ENCODE assay signal across 8 mouse cellular contexts in the genomic region with DNA sequence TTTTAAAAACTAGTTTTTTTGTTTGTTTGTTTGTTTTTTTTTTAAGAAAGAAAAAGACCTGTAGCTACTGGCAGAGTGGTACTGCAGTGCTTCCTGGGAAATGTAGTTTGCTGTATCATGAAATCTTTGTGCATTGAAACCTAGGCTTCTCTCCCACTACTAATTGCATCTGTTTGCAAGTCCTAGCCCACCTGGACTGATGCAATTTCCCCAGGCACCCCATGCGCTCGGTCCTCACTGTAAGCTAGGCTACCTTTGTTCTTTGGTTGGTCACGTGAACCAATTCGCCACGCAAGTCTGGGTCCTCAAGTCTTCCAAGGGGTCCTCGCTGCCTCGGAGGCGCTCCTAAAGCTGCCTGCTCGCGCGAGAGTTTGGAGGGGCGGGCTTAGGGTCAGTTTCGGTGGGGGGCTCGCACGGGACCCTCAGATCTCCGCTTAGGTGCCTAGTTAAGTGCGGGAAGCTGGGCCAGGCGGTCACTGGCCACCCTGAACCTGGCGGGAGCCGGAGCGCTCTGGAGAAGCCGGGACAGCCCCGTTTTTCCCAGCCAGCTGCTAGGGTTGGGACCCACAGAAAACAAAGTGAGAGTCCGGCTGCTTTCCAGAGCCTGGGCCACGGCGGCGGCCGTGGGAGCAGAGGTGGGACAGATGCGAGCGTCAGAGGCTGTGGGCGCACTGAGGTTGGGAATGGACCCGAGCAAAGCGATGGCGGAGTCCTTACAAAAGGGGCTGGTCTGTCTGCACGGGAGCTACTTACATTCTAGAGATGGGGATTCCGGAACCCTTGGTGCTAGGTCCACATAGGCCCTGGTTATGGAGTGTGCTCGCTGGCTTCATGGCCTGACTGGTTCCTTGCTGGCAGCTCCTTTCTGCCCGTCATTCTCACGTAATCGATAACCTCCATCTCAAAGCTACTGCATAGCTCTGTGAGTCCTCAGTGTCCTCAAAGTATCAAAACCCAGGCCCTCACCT. TPM values are rescaled to one million over a fixed set of nuclear protein-coding genes. Genes with fewer than 3 reads are reported as not detected.
DNase-seq lines count a peak whose midpoint lies in the region; ATAC-seq and TF ChIP-seq lines count a peak whose summit lies in the region.

A gene (plus strand): TSS at position 319 of the 968 bp plus-strand sequence.

- H3K4me2 ChIP-seq in neural tube, embryonic 15.5 days: peak within 1 kb of the TSS; percentile 77

- H3K4me1 ChIP-seq in MEL (ENCODE audit: control insufficient read depth in 1 of 2, insufficient read depth in 2 of 2, low read length in 2 of 2): peaks cover 2 to 9% of the 10 kb centered on the region in 2 experiments; a peak in 3 of 4 replicates
- no peaks in the 10 kb centered on the region; the same call in 1 of the 2 replicates for H3K4me1 ChIP-seq in lung, adult 2 months (ENCODE audit: control insufficient read depth, insufficient read depth, low read length)
- peaks cover 19% of the 10 kb centered on the region for H3K4me1 ChIP-seq in neural tube, embryonic 15.5 days

- no peak for TF ChIP-seq EP300 in MEL (IDR thresholded peaks at IDR 0.05; ENCODE audit: low read depth in 1 of 2, low read length in 2 of 2)

- WGBS in lung, adult 2 months: under 1% methylated on average over 40 of the region's 40 CpGs
- under 1% methylated on average over 40 of the region's 40 CpGs for WGBS in neural tube, embryonic 15.5 days

- H3K79me2 ChIP-seq in MEL (ENCODE audit: control insufficient read depth, insufficient read depth, low read length, poor library complexity): peaks cover 14% of the 10 kb centered on the region

- DNase-seq in MEL (ENCODE audit: low read depth, low spot score): peak; percentile 94
- DNase-seq in cerebellum, adult 8-10 months: peak; percentile 75
- DNase-seq in forelimb bud, embryonic 11.5 days (ENCODE audit: low read depth, low spot score): peak; percentile 97
- peak; percentile 88 for DNase-seq in heart, postnatal 4 days
- DNase-seq in layer of hippocampus, adult 2 months (ENCODE audit: low spot score in 2 of 2): peak; percentile 77 to 79
- peak; percentile 89 for DNase-seq in lung, adult 2 months
- peak; percentile 87 for DNase-seq in testis, postnatal 10 days (ENCODE audit: low spot score)

- no peak for TF ChIP-seq CTCF in MEL (IDR thresholded peaks at IDR 0.05 in 2 of 3, conservative IDR thresholded peaks at IDR 0.05 in 1 of 3; ENCODE audit: control insufficient read depth in 1 of 3, insufficient read depth in 1 of 3, low read depth in 2 of 3, low read length in 3 of 3, poor library complexity in 1 of 3, severe bottlenecking in 1 of 3)
- no peak for TF ChIP-seq CTCF in layer of hippocampus, adult 2 months (conservative IDR thresholded peaks at IDR 0.05)
- no peak for TF ChIP-seq CTCF in lung, adult 2 months (IDR thresholded peaks at IDR 0.05; ENCODE audit: insufficient read depth, low read length)

- peak; percentile 93 for ATAC-seq in neural tube, embryonic 15.5 days (ENCODE audit: low FRiP score)

- H3K9ac ChIP-seq in MEL (ENCODE audit: control insufficient read depth, low read depth, low read length, poor library complexity, severe bottlenecking): peak within 1 kb of the TSS; percentile 98
- H3K9ac ChIP-seq in neural tube, embryonic 15.5 days (replicated peaks): peak within 1 kb of the TSS; percentile 99

- H3K27ac ChIP-seq in MEL (ENCODE audit: control insufficient read depth, low read depth, low read length): peak within 1 kb of the TSS; percentile 83
- H3K27ac ChIP-seq in layer of hippocampus, adult 2 months: peak within 1 kb of the TSS; percentile 98
- peak within 1 kb of the TSS; percentile 97 for H3K27ac ChIP-seq in neural tube, embryonic 15.5 days (replicated peaks)

- H3K4me3 ChIP-seq in MEL (ENCODE audit: control insufficient read depth in 1 of 2, insufficient read depth in 1 of 2, low read depth in 2 of 2, low read length in 2 of 2): peak within 1 kb of the TSS; percentile 85 to 96
- peak within 1 kb of the TSS; percentile 92 for H3K4me3 ChIP-seq in layer of hippocampus, adult 2 months
- H3K4me3 ChIP-seq in lung, adult 2 months (replicated peaks; ENCODE audit: extremely low read depth, low read depth, low read length): peak within 1 kb of the TSS; percentile 62
- H3K4me3 ChIP-seq in neural tube, embryonic 15.5 days (replicated peaks): peak within 1 kb of the TSS; percentile 91

- TF ChIP-seq RAD21 in MEL (IDR thresholded peaks at IDR 0.05; ENCODE audit: low read depth, low read length): no peak

- TF ChIP-seq POLR2A in MEL (IDR thresholded peaks at IDR 0.05; ENCODE audit: control insufficient read depth in 1 of 2, insufficient read depth in 1 of 2, low read depth in 1 of 2, low read length in 2 of 2, poor library complexity in 1 of 2): peak; percentile 67 to 72; a peak in 3 of 4 replicates
- peak; percentile 41; the same call in 1 of the 2 replicates for TF ChIP-seq POLR2A in lung, adult 2 months (IDR thresholded peaks at IDR 0.05; ENCODE audit: borderline replicate concordance, extremely low read depth, low read depth, low read length)

- no peaks in the 10 kb centered on the region for H3K27me3 ChIP-seq in MEL (ENCODE audit: control insufficient read depth in 1 of 2, insufficient read depth in 2 of 2, low read length in 2 of 2)
- no peaks in the 10 kb centered on the region for H3K27me3 ChIP-seq in neural tube, embryonic 15.5 days (replicated peaks)

- H3K9me3 ChIP-seq in MEL (replicated peaks; ENCODE audit: insufficient read depth, low read length): no peaks in the 10 kb centered on the region
- no peaks in the 10 kb centered on the region for H3K9me3 ChIP-seq in neural tube, embryonic 15.5 days (replicated peaks)

- H3K36me3 ChIP-seq in MEL (ENCODE audit: control insufficient read depth in 1 of 2, insufficient read depth in 2 of 2, low read length in 2 of 2): peaks cover 0 to 11% of the 10 kb centered on the region in 2 experiments; a peak in 2 of 4 replicates
- peaks cover 56% of the 10 kb centered on the region for H3K36me3 ChIP-seq in neural tube, embryonic 15.5 days

TF ChIP-seq in MEL, 35 proteins besides CTCF, POLR2A, EP300 and RAD21:
- TF ChIP-seq TCF12 (IDR thresholded peaks at IDR 0.05; ENCODE audit: low read depth, low read length): 0 out of 2 replicates have a peak, but pooled peaks have one; percentile 10
- peak; percentile 96 for TF ChIP-seq USF1 (IDR thresholded peaks at IDR 0.05; ENCODE audit: low read depth, low read length)
- TF ChIP-seq HCFC1 (IDR thresholded peaks at IDR 0.05; ENCODE audit: low read depth, low read length): peak; percentile 92
- no peak for TF ChIP-seq TAL1 (IDR thresholded peaks at IDR 0.05; ENCODE audit: low read length)
- TF ChIP-seq NRF1 (IDR thresholded peaks at IDR 0.05; ENCODE audit: insufficient read depth, low read depth, low read length, poor library complexity, severe bottlenecking): no peak
- peak; percentile 39 to 77 for TF ChIP-seq USF2 (IDR thresholded peaks at IDR 0.05; ENCODE audit: borderline replicate concordance in 1 of 2, insufficient read depth in 1 of 2, low read depth in 1 of 2, low read length in 2 of 2)
- 0 out of 2 replicates have a peak, but pooled peaks have one; percentile 37 for TF ChIP-seq MAZ (IDR thresholded peaks at IDR 0.05; ENCODE audit: low read depth, low read length)
- TF ChIP-seq NELFE (IDR thresholded peaks at IDR 0.05; ENCODE audit: low read depth, low read length): peak; percentile 66
- peak; percentile 22; the same call in 1 of the 2 replicates for TF ChIP-seq MXI1 (IDR thresholded peaks at IDR 0.05; ENCODE audit: low read depth, low read length)
- 0 out of 2 replicates have a peak, but pooled peaks have one; percentile 85 for TF ChIP-seq CHD1 (IDR thresholded peaks at IDR 0.05; ENCODE audit: low read depth, low read length)
- peak; percentile 91 for TF ChIP-seq MYC (IDR thresholded peaks at IDR 0.05; ENCODE audit: low read depth, low read length)
- TF ChIP-seq MYB (IDR thresholded peaks at IDR 0.05; ENCODE audit: low read depth, low read length): 0 out of 2 replicates have a peak, but pooled peaks have one; percentile 7
- peak; percentile 64; the same call in 1 of the 2 replicates for TF ChIP-seq TBP (IDR thresholded peaks at IDR 0.05; ENCODE audit: low read depth, low read length)
- TF ChIP-seq CHD2 (IDR thresholded peaks at IDR 0.05; ENCODE audit: low read length): peak; percentile 87
- no peak for TF ChIP-seq SMC3 (IDR thresholded peaks at IDR 0.05; ENCODE audit: low read depth, low read length)
- peak; percentile 86 for TF ChIP-seq ZNF384 (IDR thresholded peaks at IDR 0.05; ENCODE audit: low read depth, low read length)
- TF ChIP-seq KAT2A (conservative IDR thresholded peaks at IDR 0.05; ENCODE audit: low read depth, low read length): 0 out of 2 replicates have a peak, but pooled peaks have one; percentile 39
- peak; percentile 87 for TF ChIP-seq MAX (IDR thresholded peaks at IDR 0.05; ENCODE audit: low read length)
- TF ChIP-seq POLR2AphosphoS2 (IDR thresholded peaks at IDR 0.05; ENCODE audit: low read length): peak; percentile 57; the same call in 1 of the 2 replicates
- peak; percentile 90 for TF ChIP-seq BHLHE40 (IDR thresholded peaks at IDR 0.05; ENCODE audit: borderline replicate concordance, low read depth, low read length)
- TF ChIP-seq SIN3A (IDR thresholded peaks at IDR 0.05; ENCODE audit: low read length): peak; percentile 75
- TF ChIP-seq ZMIZ1 (IDR thresholded peaks at IDR 0.05; ENCODE audit: low read depth, low read length): 0 out of 2 replicates have a peak, but pooled peaks have one; percentile 35
- TF ChIP-seq ZC3H11A (IDR thresholded peaks at IDR 0.05; ENCODE audit: low read depth, low read length): no peak
- no peak for TF ChIP-seq POLR2AphosphoS5 (IDR thresholded peaks at IDR 0.05; ENCODE audit: borderline replicate concordance, low read depth, low read length)
- no peak for TF ChIP-seq ETS1 (IDR thresholded peaks at IDR 0.05; ENCODE audit: low read depth, low read length)

RNA-seq across cellular contexts. Expression of the gene that starts here (rescaled TPM):
- 92.4 and 98.1 TPM in 2 replicates for total RNA-seq in MEL (2012; rRNA removed)
- 100 to 1,000 TPM in 1 of 2 experiments, not detected in 1; 107 TPM for polyA plus RNA-seq in MEL (2012; ENCODE audit: insufficient read depth in 1 of 2, insufficient read length in 2 of 2, low read depth in 1 of 2, low replicate concordance in 2 of 2, missing spikeins in 1 of 2)
- total RNA-seq in heart, postnatal 4 days (2021): 100 to 1,000 TPM in 1 of 2 experiments, 10 to 100 TPM in 1; 92.1 to 100 TPM
- total RNA-seq in layer of hippocampus, adult 2 months (2021): 10 to 100 TPM; 78.8 to 83.0 TPM
- 32.0 and 55.9 TPM in 2 replicates for polyA plus RNA-seq in lung, adult 2 months (2012; rRNA removed)
- 201 and 221 TPM in 2 replicates for polyA plus RNA-seq in neural tube, embryonic 15.5 days (2015; fragmentation: Nextera tagmentation; extraction: Ambion mirVana)

Comparison
In these comparisons a context has a peak if more than half of its experiments do, and no peak if none do; other contexts are left out.
1. Peak in every context shown above with its lines: DNase-seq, ATAC-seq, H3K4me3 ChIP-seq and H3K27ac ChIP-seq.